Comparison of ENCODE assay signal across 28 mouse cellular contexts in the genomic region with DNA sequence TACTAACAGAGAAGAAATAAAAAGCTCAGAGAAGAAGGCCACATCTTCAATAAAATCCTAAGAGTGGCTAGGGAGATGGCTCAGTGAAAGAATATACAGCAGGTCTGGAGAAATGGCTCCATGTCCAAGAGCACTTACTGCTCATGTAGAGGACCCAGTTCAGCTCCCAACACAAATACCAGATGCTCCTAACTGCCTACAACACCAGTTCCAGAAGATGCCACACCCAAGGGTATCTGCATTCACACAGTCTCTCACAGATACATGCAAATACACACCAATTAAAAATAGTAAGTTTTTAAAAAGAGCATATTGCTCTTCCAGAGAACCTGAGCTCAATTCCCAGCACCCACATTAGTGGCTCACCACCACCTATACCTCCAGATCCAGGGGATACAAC.
"Had no signal": no experiment of that assay in that cellular context is flagged by ENCODE, and none has a peak within 500 bp of the region (broad histone marks: within the 10 kb centered on the region; RNA-seq: fewer than 3 reads in every experiment).

No protein-coding gene starts in this region.

- H3K4me3 ChIP-seq: embryonic facial prominence, embryonic 10.5 days; embryonic facial prominence, embryonic 12.5 days; embryonic facial prominence, embryonic 13.5 days; embryonic facial prominence, embryonic 15.5 days; erythroblast, embryonic 14.5 days; forebrain, embryonic 10.5 days; forebrain, embryonic 12.5 days; forebrain, embryonic 13.5 days; forebrain, embryonic 15.5 days; gastrocnemius, adult 2 months; heart, adult 2 months had no signal

- H3K4me2 ChIP-seq: embryonic facial prominence, embryonic 12.5 days; embryonic facial prominence, embryonic 13.5 days; embryonic facial prominence, embryonic 15.5 days; forebrain, embryonic 12.5 days; forebrain, embryonic 13.5 days; forebrain, embryonic 15.5 days had no signal

- H3K27ac ChIP-seq: embryonic facial prominence, embryonic 10.5 days; embryonic facial prominence, embryonic 12.5 days; embryonic facial prominence, embryonic 13.5 days; embryonic facial prominence, embryonic 15.5 days; forebrain, embryonic 10.5 days; forebrain, embryonic 12.5 days; forebrain, embryonic 13.5 days; forebrain, embryonic 15.5 days; gastrocnemius, adult 2 months; heart, adult 2 months had no signal

- H3K9me3 ChIP-seq: embryonic facial prominence, embryonic 10.5 days; embryonic facial prominence, embryonic 12.5 days; embryonic facial prominence, embryonic 13.5 days; embryonic facial prominence, embryonic 15.5 days; forebrain, embryonic 10.5 days; forebrain, embryonic 12.5 days; forebrain, embryonic 13.5 days; forebrain, embryonic 15.5 days had no signal

- ATAC-seq: forebrain, embryonic 13.5 days; forebrain, embryonic 14.5 days; forebrain, embryonic 15.5 days; forebrain, embryonic 16.5 days had no signal

- DNase-seq: cerebellum, adult 18-20 months; cerebellum, adult 2 months; cerebellum, adult 8-10 months; cerebellum, adult 9-10 months; cerebellum, adult 9-11 months; cerebellum, postnatal 10 days; cerebellum, postnatal 14 days; cerebellum, postnatal 25 days; cerebellum, postnatal 36 days; embryo, embryonic 11 days; gastrocnemius, adult 2 months; gastrocnemius, postnatal 10 days; gastrocnemius, postnatal 14 days; gastrocnemius, postnatal 25 days; gastrocnemius, postnatal 36 days; heart, adult 18-20 months; heart, adult 2 months had no signal

- H3K27me3 ChIP-seq: embryonic facial prominence, embryonic 12.5 days; embryonic facial prominence, embryonic 13.5 days; embryonic facial prominence, embryonic 15.5 days; forebrain, embryonic 12.5 days; forebrain, embryonic 13.5 days; forebrain, embryonic 15.5 days had no signal

- H3K4me1 ChIP-seq: embryonic facial prominence, embryonic 12.5 days; embryonic facial prominence, embryonic 13.5 days; embryonic facial prominence, embryonic 15.5 days; forebrain, embryonic 10.5 days; forebrain, embryonic 12.5 days; forebrain, embryonic 13.5 days; forebrain, embryonic 15.5 days had no signal

- H3K9ac ChIP-seq: embryonic facial prominence, embryonic 12.5 days; embryonic facial prominence, embryonic 13.5 days; embryonic facial prominence, embryonic 15.5 days; forebrain, embryonic 12.5 days; forebrain, embryonic 13.5 days; forebrain, embryonic 15.5 days had no signal
